Mouse (Mus musculus): Measurements from ENCODE around the gene Acbd7. TPM values are rescaled to one million over a fixed set of nuclear protein-coding genes. Genes with fewer than 3 reads are reported as not detected.

Gene Acbd7
- polyA plus RNA-seq, 1 experiment from 2014 or later, result 0.25 TPM

DNA sequence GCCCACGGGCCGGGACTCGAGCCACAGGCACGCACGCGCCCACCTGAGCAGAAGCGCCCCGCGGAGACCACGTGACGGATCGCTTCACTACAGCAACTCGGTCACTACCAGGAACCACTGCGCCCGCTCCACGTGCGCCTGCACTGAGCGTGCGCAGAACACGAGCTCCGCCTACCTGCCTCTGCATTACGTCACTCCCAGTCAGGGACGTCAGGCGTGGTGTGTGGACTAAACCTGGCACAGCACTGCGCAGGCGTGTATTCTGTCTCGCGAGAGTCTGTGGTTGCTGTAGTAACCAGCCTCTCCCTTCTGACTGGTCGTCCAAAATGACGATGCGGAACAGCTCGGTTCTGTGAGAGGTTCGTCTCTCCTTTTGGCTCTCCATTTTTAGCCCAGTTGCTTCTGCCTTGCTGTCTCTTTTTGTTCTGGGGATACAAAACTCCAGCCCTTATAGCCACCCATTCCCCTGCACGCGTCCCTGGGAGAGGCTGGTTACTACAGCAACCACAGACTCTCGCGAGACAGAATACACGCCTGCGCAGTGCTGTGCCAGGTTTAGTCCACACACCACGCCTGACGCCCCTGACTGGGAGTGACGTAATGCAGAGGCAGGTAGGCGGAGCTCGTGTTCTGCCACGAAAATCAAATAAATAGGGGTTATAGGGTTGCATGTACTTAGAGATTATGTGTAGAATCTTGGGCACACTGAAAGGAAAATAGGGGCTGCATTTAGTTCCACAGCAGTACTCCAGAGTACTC lies 3.3 kb upstream of the Acbd7 start, which contains the start of gene Rpp38:
Gene Rpp38 (minus strand): TSS at position 160 of the 759 bp plus-strand sequence.
- Histone ChIP-seq H3K27me3 (ENCODE audit: control insufficient read depth, insufficient read depth, low read length) (no peaks in the 10 kb centered on the region), H3K36me3 (ENCODE audit: control insufficient read depth, insufficient read depth, low read length) (0 out of 2 replicates have a peak, but pooled peaks cover 3% of the 10 kb centered on the region), H3K9ac (ENCODE audit: low read length) (peak within 1 kb of the TSS; percentile 77), H3K4me1 (replicated peaks; ENCODE audit: control insufficient read depth, insufficient read depth) (peaks cover 4% of the 10 kb centered on the region), H3K9me3 (ENCODE audit: control insufficient read depth, low read length) (no peaks in the 10 kb centered on the region), H3K4me2 (replicated peaks; ENCODE audit: low read depth) (peak within 1 kb of the TSS; percentile 91), H3K27ac (replicated peaks) (peak within 1 kb of the TSS; percentile 89), H3K4me3 (ENCODE audit: low read depth, low read length) (peak within 1 kb of the TSS; percentile 68)
- WGBS, result under 1% methylated on average over 42 of the region's 45 CpGs
- peak; percentile 97 for DNase-seq (ENCODE audit: low spot score)
- TF ChIP-seq EP300 (optimal IDR thresholded peaks at IDR 0.05) (peak; percentile 97), CTCF (IDR thresholded peaks at IDR 0.05; ENCODE audit: low read depth) (no peak; the same call in 1 of the 2 replicates)
- peak; percentile 97 for ATAC-seq (ENCODE audit: low FRiP score, low TSS enrichment)

DNA sequence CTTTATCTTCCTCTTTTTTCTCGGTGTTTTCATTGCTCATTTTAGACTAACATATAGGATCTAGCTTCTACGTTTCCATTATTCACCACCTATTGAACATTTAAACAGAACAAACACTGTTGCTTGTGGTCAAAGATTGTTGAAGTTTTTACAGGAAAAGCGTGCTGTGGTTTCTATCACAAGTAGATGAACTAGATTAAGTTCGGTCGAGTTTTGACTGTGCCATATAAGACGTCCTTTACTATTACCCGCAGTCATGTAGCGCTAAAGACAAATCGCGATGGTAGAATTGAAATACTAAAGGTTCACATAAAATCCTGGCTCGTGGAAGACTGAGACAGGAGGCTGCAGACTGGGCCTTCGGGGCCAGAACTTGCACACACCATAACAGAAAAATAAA lies 2.2 kb upstream of the Acbd7 start:
- H3K4me1 ChIP-seq (replicated peaks; ENCODE audit: control insufficient read depth, insufficient read depth), result peaks cover 4% of the 10 kb centered on the region
- no peak overlapping the region for H3K27ac ChIP-seq (replicated peaks)
- H3K4me2 ChIP-seq (replicated peaks; ENCODE audit: low read depth), result no peak overlapping the region
- H3K9ac ChIP-seq (ENCODE audit: low read length), result no peak overlapping the region
- no peak for TF ChIP-seq CTCF (IDR thresholded peaks at IDR 0.05; ENCODE audit: low read depth)
- no peak for TF ChIP-seq EP300 (optimal IDR thresholded peaks at IDR 0.05)
- whole genome bisulfite sequencing, result 89% methylated on average over 12 of the region's 12 CpGs
- no peaks in the 10 kb centered on the region for H3K9me3 ChIP-seq (ENCODE audit: control insufficient read depth, low read length)
- DNase-seq (ENCODE audit: low spot score), result no peak
- no peaks in the 10 kb centered on the region for H3K36me3 ChIP-seq (ENCODE audit: control insufficient read depth, insufficient read depth, low read length)
- ATAC-seq (ENCODE audit: low FRiP score, low TSS enrichment), result no peak
- no peaks in the 10 kb centered on the region for H3K27me3 ChIP-seq (ENCODE audit: control insufficient read depth, insufficient read depth, low read length)
- H3K4me3 ChIP-seq (ENCODE audit: low read depth, low read length), result no peak overlapping the region

DNA sequence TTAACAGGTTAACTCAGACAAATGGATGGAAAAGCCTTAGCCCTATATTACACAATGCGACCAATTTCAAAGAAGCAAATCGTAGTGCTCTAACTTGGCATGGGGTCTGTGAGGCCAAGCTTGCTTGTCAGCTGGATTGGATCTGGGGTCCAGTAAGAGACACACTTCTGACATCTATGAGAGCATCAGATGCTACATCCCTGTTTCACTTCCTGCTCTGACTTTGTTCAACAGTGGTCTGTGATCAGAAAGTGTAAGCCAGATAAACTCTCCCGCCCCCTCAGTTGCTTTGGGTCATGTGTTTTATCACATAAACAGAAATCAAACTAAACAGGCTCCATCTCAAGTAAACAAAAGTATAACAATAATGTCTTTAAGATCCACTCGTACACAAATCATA lies 12.5 kb downstream of the Acbd7 start:
- TF ChIP-seq CTCF (IDR thresholded peaks at IDR 0.05; ENCODE audit: low read depth) (no peak), EP300 (optimal IDR thresholded peaks at IDR 0.05) (no peak)
- H3K4me2 ChIP-seq (replicated peaks; ENCODE audit: low read depth), result no peak overlapping the region
- no peak overlapping the region for H3K4me3 ChIP-seq (ENCODE audit: low read depth, low read length)
- no peak overlapping the region for H3K9ac ChIP-seq (ENCODE audit: low read length)
- no peaks in the 10 kb centered on the region for H3K4me1 ChIP-seq (replicated peaks; ENCODE audit: control insufficient read depth, insufficient read depth)
- H3K27me3 ChIP-seq (ENCODE audit: control insufficient read depth, insufficient read depth, low read length), result no peaks in the 10 kb centered on the region
- H3K9me3 ChIP-seq (ENCODE audit: control insufficient read depth, low read length), result peaks cover 2% of the 10 kb centered on the region; the same call in 1 of the 2 replicates
- no peak for ATAC-seq (ENCODE audit: low FRiP score, low TSS enrichment)
- H3K27ac ChIP-seq (replicated peaks), result no peak overlapping the region
- DNase-seq (ENCODE audit: low spot score), result no peak
- no peaks in the 10 kb centered on the region for H3K36me3 ChIP-seq (ENCODE audit: control insufficient read depth, insufficient read depth, low read length)
- WGBS, result 76% methylated on average over 4 of the region's 4 CpGs

DNA sequence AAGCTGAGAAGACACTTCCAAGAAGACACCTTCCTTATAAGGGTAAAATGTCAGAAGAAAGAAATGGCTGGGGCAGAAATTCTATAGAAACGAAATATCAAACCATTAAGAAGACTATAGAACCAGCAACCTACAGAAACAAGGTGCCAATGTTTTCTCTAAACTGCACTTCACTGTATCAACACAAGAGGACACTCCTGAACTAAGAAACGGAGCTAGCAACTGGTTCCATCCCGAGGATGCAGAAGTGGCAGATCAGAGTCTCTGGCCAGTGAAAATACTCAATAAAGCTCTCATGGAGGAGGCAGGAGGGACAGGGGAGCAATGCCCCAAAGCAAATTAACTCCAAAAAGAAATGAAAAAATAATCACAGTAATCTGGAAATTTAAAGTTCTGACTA lies 13.0 kb downstream of the Acbd7 start:
- 0 out of 2 replicates have a peak, but pooled peaks have one; percentile 38 for ATAC-seq (ENCODE audit: low FRiP score, low TSS enrichment)
- Histone ChIP-seq H3K4me2 (replicated peaks; ENCODE audit: low read depth) (no peak overlapping the region), H3K9ac (ENCODE audit: low read length) (no peak overlapping the region), H3K36me3 (ENCODE audit: control insufficient read depth, insufficient read depth, low read length) (no peaks in the 10 kb centered on the region), H3K4me1 (replicated peaks; ENCODE audit: control insufficient read depth, insufficient read depth) (no peaks in the 10 kb centered on the region), H3K4me3 (ENCODE audit: low read depth, low read length) (no peak overlapping the region), H3K9me3 (ENCODE audit: control insufficient read depth, low read length) (peaks cover 2% of the 10 kb centered on the region; the same call in 1 of the 2 replicates), H3K27ac (replicated peaks) (no peak overlapping the region), H3K27me3 (ENCODE audit: control insufficient read depth, insufficient read depth, low read length) (no peaks in the 10 kb centered on the region)
- WGBS, result 15% methylated on average over 3 of the region's 3 CpGs
- no peak for DNase-seq (ENCODE audit: low spot score)
- TF ChIP-seq CTCF (IDR thresholded peaks at IDR 0.05; ENCODE audit: low read depth) (peak; percentile 89), EP300 (optimal IDR thresholded peaks at IDR 0.05) (no peak)

DNA sequence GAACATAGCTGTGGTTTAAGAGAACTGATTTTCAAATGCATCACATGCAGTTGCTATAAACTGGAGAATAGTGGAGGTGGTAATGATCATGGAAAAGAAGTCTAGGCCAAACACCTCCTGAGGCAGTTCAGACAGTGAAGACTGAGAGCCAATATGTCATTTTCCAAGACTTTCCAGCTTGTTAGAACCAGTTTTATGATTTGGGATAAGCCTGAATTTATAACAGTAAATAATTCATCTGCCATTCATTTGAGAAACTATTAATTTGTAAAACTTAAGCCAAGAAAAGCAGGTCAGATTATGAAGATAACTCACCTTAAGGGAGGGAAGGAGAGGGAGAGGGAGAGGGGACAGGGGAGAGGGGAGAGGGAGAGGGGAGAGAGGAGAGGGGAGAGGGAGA lies 17.2 kb downstream of the Acbd7 start:
- H3K27me3 ChIP-seq (ENCODE audit: control insufficient read depth, insufficient read depth, low read length), result no peaks in the 10 kb centered on the region
- H3K4me1 ChIP-seq (replicated peaks; ENCODE audit: control insufficient read depth, insufficient read depth), result no peaks in the 10 kb centered on the region
- H3K9ac ChIP-seq (ENCODE audit: low read length), result no peak overlapping the region
- no peaks in the 10 kb centered on the region for H3K36me3 ChIP-seq (ENCODE audit: control insufficient read depth, insufficient read depth, low read length)
- H3K27ac ChIP-seq (replicated peaks), result no peak overlapping the region
- ATAC-seq (ENCODE audit: low FRiP score, low TSS enrichment) (no peak), DNase-seq (ENCODE audit: low spot score) (no peak)
- TF ChIP-seq EP300 (optimal IDR thresholded peaks at IDR 0.05) (no peak), CTCF (IDR thresholded peaks at IDR 0.05; ENCODE audit: low read depth) (no peak)
- peaks cover 2% of the 10 kb centered on the region; the same call in 1 of the 2 replicates for H3K9me3 ChIP-seq (ENCODE audit: control insufficient read depth, low read length)
- no peak overlapping the region for H3K4me3 ChIP-seq (ENCODE audit: low read depth, low read length)
- no peak overlapping the region for H3K4me2 ChIP-seq (replicated peaks; ENCODE audit: low read depth)

DNA sequence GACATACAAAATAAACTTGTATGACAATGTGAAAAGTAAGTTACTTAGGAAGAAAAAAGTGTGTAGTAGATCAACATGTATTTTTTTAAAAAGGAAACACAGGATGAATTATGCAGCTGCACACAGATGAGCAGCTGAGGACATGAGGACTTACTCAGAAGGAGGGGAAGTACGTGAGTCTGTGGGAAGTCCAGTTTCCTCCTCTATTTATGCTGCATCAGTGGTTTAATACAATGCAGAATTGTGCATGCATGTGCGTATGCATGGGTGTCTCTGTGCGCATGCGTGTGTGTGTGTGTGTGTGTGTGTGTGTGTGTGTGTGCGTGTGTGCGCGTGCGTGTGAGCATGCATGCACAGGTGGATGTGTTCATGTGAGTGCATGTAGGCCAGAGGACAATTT lies 19.8 kb downstream of the Acbd7 start:
- no peaks in the 10 kb centered on the region for H3K4me1 ChIP-seq (replicated peaks; ENCODE audit: control insufficient read depth, insufficient read depth)
- no peak overlapping the region for H3K4me3 ChIP-seq (ENCODE audit: low read depth, low read length)
- no peak overlapping the region for H3K27ac ChIP-seq (replicated peaks)
- TF ChIP-seq EP300 (optimal IDR thresholded peaks at IDR 0.05) (no peak), CTCF (IDR thresholded peaks at IDR 0.05; ENCODE audit: low read depth) (no peak)
- 91% methylated on average over 8 of the region's 8 CpGs for WGBS
- H3K9ac ChIP-seq (ENCODE audit: low read length), result no peak overlapping the region
- no peak for ATAC-seq (ENCODE audit: low FRiP score, low TSS enrichment)
- no peak for DNase-seq (ENCODE audit: low spot score)
- H3K9me3 ChIP-seq (ENCODE audit: control insufficient read depth, low read length), result peaks cover 2% of the 10 kb centered on the region; the same call in 1 of the 2 replicates
- no peaks in the 10 kb centered on the region for H3K27me3 ChIP-seq (ENCODE audit: control insufficient read depth, insufficient read depth, low read length)
- no peak overlapping the region for H3K4me2 ChIP-seq (replicated peaks; ENCODE audit: low read depth)
- no peaks in the 10 kb centered on the region for H3K36me3 ChIP-seq (ENCODE audit: control insufficient read depth, insufficient read depth, low read length)
